Mouse (Mus musculus) right cerebral cortex, postnatal 4 days (tissue): ENCODE data around the gene Tgfb1.

Experiments
- DNase-seq: peaks from one replicate; pipeline ENCODE4 v3.0.0-alpha.2; 2022

Gene Tgfb1

GRCm38 (mm10) chr7:25753076-25753475, 66.3 kb downstream of the Tgfb1 start:
- DNase-seq = no peak

GRCm38 (mm10) chr7:25753643-25754438, 67.0 kb downstream of the Tgfb1 start:
- peak; percentile 19 for DNase-seq

- DNase-seq = no peak
Observed at GRCm38 (mm10) chr7:25754439-25754737, 67.6 kb downstream of the Tgfb1 start.
